Mouse (Mus musculus) CD8-positive naive resting alpha-beta T cell, adult 57 days (primary cell): ENCODE measurements around the gene Tjp2. TPM values are rescaled to one million over a fixed set of nuclear protein-coding genes. Genes with fewer than 3 reads are reported as not detected.

Experiments used
- total RNA-seq: library from RNA; stranded (reverse); gene quantifications from one replicate; pipeline ENCODE4 v1.2.4, GENCODE M21; 2023

The Tjp2 gene
- total RNA-seq, result 0.49 TPM

DNA sequence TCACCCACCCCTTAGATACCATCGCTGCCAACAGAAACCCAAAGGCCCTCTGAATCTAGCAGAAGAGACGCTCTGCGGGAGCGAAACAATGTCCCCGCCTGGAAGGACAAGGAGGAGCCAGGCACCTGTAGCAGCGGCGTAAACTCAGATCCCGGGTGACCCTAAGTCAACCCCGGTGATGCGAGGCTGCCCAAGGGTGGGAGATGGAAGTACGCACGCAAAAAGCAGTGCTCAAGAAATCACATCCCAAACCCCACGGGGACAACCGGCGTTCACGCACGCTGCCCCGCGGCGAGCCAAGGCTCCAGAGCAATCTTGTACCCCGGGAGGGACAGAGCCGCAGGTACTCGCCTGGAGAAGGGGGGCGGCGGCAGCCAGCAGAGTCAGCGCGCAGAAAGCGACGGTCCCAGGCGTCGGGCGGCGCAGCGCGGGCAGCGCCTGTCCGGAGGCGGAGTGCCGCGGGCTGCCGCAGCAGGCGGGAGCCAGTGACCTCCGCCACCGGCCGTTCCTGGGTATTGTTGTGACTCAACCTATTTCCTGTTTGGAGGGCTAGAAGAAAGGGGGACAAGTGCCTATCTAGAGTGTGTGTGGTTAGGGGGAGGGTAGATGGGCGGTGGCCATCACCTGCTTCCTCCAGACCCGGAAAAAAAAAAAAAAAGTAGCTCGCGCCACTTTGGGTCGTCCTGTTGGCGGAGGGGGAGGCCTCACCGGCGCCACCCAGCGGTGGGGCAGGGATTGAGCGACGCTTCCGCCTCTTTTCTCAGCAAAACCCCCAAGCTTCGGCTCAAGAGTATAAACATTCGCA, at the start of gene Tjp2:
Tjp2 (minus strand) TSS at position 531 of the 805 bp plus-strand sequence.

Other genes with a start within 250 kb of the Tjp2 start
- gene Fam189a2, start 194.0 kb downstream of the Tjp2 start, total RNA-seq, result not detected
- gene Fxn, start 55.6 kb upstream of the Tjp2 start, total RNA-seq, result 15.5 TPM